Mouse (Mus musculus) c-Kit-positive CD71-positive TER-119-positive erythroid progenitor cells, embryonic 14.5 days (primary cell): ENCODE measurements around the gene Fam171b.

Experiments used
- DNase-seq: peaks from one replicate; pipeline ENCODE4 v3.0.0-alpha.2; 2013; ENCODE audit warnings: low spot score

Gene Fam171b

GRCm38 (mm10) chr2:83883850-83884420 is 71.5 kb downstream of the Fam171b start:
- DNase-seq = no peak

DNA sequence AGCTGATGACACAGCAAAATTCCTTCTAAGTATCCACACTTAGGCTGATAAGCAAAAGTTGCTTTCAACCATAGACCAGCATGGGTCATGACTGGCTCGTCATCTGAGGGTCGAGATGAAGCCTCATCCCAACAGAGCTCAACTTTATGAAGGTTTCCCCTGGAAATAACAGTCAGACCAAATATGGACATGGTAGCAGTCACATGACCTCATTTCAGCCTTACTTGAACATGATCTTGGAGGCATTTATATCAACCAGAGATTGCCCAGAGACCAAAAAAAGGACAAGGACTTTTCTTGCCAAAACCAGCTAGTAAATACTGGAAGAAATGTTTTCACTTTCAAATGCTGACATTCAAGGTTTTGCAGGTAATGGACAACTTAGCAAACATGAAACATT is 81.3 kb downstream of the Fam171b start:
- DNase-seq = no peak

DNA sequence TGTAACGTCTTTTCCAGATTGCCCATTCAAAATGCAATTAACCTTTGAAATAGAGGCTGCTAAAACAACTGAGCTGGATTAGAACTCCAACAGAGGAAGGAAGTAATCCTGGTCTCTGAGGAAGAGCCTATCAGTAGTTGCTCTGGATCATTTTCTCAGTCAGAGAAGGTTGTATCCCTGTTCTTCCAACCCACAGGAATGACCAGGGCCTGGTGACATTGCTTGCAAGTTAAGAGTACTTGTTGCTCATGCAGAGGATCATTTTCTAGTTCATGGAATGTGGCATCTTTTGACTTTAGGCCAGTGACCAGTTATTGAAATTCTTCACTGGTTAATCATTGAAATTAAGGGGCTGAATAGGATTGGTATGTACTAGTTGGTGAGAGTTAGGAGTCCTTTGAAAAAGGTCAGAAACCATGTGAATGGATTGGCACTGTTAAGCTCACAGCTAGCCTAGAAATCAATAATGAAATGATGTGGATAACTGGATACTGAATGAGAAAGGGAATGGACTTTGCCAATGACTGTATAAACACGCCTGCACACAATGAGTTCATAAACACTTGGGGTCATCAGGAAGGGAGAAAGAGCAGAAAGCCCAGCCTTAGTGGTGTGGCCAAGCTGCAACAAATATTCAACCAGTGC is 89.6 kb downstream of the Fam171b start:
- DNase-seq = no peak

- no peak for DNase-seq
These were observed 117.1 kb downstream of the Fam171b start for GRCm38 (mm10) chr2:83929478-83930088.
